Comparison of ENCODE assay signal across 14 mouse cellular contexts in genomic region chr3:130877981-130878380, GRCm38 (mm10).
"Had no signal": no experiment of that assay in that cellular context is flagged by ENCODE, and none has a peak within 500 bp of the region (broad histone marks: within the 10 kb centered on the region; RNA-seq: fewer than 3 reads in every experiment).

No protein-coding gene starts in this region.

- H3K4me1 ChIP-seq: liver, embryonic 15.5 days; megakaryocyte, embryonic 14.5 days; neural tube, embryonic 12.5 days had no signal

- H3K27me3 ChIP-seq: liver, embryonic 15.5 days; midbrain, embryonic 15.5 days; neural tube, embryonic 12.5 days had no signal

- H3K36me3 ChIP-seq: limb, embryonic 10.5 days; liver, embryonic 15.5 days; midbrain, embryonic 15.5 days; neural tube, embryonic 12.5 days had no signal

- H3K9me3 ChIP-seq: limb, embryonic 10.5 days; liver, embryonic 15.5 days; megakaryocyte, embryonic 14.5 days; midbrain, embryonic 15.5 days; neural tube, embryonic 12.5 days had no signal

- H3K4me3 ChIP-seq: left cerebral cortex, adult 2 months; limb, embryonic 10.5 days; liver, embryonic 15.5 days; megakaryocyte, embryonic 14.5 days; midbrain, embryonic 15.5 days; neural tube, embryonic 12.5 days had no signal

- H3K9ac ChIP-seq: liver, embryonic 15.5 days; midbrain, embryonic 15.5 days; neural tube, embryonic 12.5 days had no signal

- H3K27ac ChIP-seq: left cerebral cortex, adult 2 months; limb, embryonic 10.5 days; liver, embryonic 15.5 days; midbrain, embryonic 15.5 days; neural tube, embryonic 12.5 days; stomach, postnatal 0 days had no signal

- H3K4me2 ChIP-seq: liver, embryonic 11.5 days; liver, embryonic 15.5 days; midbrain, embryonic 11.5 days; midbrain, embryonic 15.5 days; neural tube, embryonic 12.5 days had no signal

- DNase-seq: kidney, postnatal 25 days; lung, adult 2 months; lung, postnatal 10 days; lung, postnatal 4 days; thymus, postnatal 4 days had no signal

- ATAC-seq: midbrain, embryonic 15.5 days had no signal
